Comparison of ENCODE assay signal across 11 mouse cellular contexts in the genomic region with DNA sequence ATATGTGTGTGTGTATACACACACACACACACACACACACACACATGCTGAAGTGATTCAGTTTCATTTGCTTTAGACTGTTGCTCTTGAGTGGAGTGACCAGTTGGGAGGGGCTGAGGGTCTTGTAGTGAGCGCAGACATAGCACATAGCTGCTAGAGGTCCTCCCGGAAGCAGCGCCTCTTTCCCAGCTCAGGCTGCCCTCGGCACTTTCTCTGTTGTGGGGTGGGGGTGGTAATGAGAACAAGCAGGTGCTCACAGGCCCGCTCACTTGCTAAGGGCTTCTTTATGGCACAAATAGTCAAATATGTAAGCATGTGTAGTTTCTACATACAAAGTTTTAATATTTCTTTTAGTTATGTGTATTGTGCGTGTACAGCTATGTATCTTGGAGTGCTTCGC.
DNase-seq lines count a peak whose midpoint lies in the region; ATAC-seq and TF ChIP-seq lines count a peak whose summit lies in the region.
"Had no signal": no experiment of that assay in that cellular context is flagged by ENCODE, and none has a peak within 500 bp of the region (broad histone marks: within the 10 kb centered on the region; RNA-seq: fewer than 3 reads in every experiment).

No protein-coding gene starts in this region.

- TF ChIP-seq EP300 in liver, embryonic 14.5 days (IDR thresholded peaks at IDR 0.05; ENCODE audit: low read depth) = no peak

- H3K9ac ChIP-seq in lung, embryonic 16.5 days (ENCODE audit: low read length) = no peak overlapping the region
- H3K9ac ChIP-seq in liver, embryonic 14.5 days (replicated peaks) = peak overlapping the region; percentile 70
- H3K9ac ChIP-seq in hindbrain, embryonic 16.5 days (ENCODE audit: low read depth, low read length) = no peak overlapping the region
- H3K9ac ChIP-seq: hindbrain, embryonic 13.5 days had no signal

- peak overlapping the region; percentile 79; the same call in 1 of the 2 replicates for H3K27ac ChIP-seq in heart, embryonic 10.5 days
- H3K27ac ChIP-seq in lung, embryonic 16.5 days (ENCODE audit: low read length) = peak overlapping the region; percentile 39; the same call in 1 of the 2 replicates
- peak overlapping the region; percentile 98 for H3K27ac ChIP-seq in liver, embryonic 14.5 days
- no peak overlapping the region for H3K27ac ChIP-seq in hindbrain, embryonic 16.5 days (ENCODE audit: low read depth, low read length)
- H3K27ac ChIP-seq: hindbrain, embryonic 13.5 days had no signal

- H3K9me3 ChIP-seq in heart, embryonic 10.5 days = no peaks in the 10 kb centered on the region
- H3K9me3 ChIP-seq in lung, embryonic 16.5 days (ENCODE audit: control insufficient read depth, low read length) = no peaks in the 10 kb centered on the region
- H3K9me3 ChIP-seq in liver, embryonic 14.5 days (ENCODE audit: control insufficient read depth, low read length) = no peaks in the 10 kb centered on the region
- no peaks in the 10 kb centered on the region for H3K9me3 ChIP-seq in hindbrain, embryonic 16.5 days (ENCODE audit: control insufficient read depth, low read length)
- H3K9me3 ChIP-seq: hindbrain, embryonic 13.5 days had no signal

- peak overlapping the region; percentile 18; the same call in 1 of the 2 replicates for H3K4me3 ChIP-seq in heart, embryonic 10.5 days
- no peak overlapping the region for H3K4me3 ChIP-seq in lung, embryonic 16.5 days (ENCODE audit: low read length)
- H3K4me3 ChIP-seq in lung, adult 2 months (replicated peaks; ENCODE audit: extremely low read depth, low read depth, low read length) = no peak overlapping the region
- H3K4me3 ChIP-seq in liver, embryonic 14.5 days (ENCODE audit: insufficient read depth in 1 of 2, low read depth in 2 of 2, low read length in 2 of 2) = peak overlapping the region; percentile 27 to 31; a peak in 3 of 4 replicates
- H3K4me3 ChIP-seq in hindbrain, embryonic 16.5 days (ENCODE audit: low read length) = no peak overlapping the region
- H3K4me3 ChIP-seq: hindbrain, embryonic 13.5 days had no signal

- no peak for DNase-seq in heart, embryonic 10.5 days (ENCODE audit: low spot score)
- no peak for DNase-seq in heart, postnatal 25 days (ENCODE audit: low spot score)
- DNase-seq in lung, adult 2 months = no peak
- DNase-seq in liver, embryonic 14.5 days (ENCODE audit: low read depth in 3 of 3, low spot score in 3 of 3) = no peak
- DNase-seq in thymus, postnatal 36 days = peak; percentile 53 to 68
- DNase-seq in frontal cortex, postnatal 14 days (ENCODE audit: low spot score in 2 of 2) = no peak
- DNase-seq: B cell, adult 2 months; cerebellum, postnatal 25 days had no signal

- no peak for TF ChIP-seq POLR2A in lung, adult 2 months (IDR thresholded peaks at IDR 0.05; ENCODE audit: borderline replicate concordance, extremely low read depth, low read depth, low read length)

- peaks cover 53% of the 10 kb centered on the region for H3K27me3 ChIP-seq in heart, embryonic 10.5 days (ENCODE audit: insufficient read depth, poor library complexity, severe bottlenecking)
- no peaks in the 10 kb centered on the region for H3K27me3 ChIP-seq in lung, embryonic 16.5 days (ENCODE audit: control insufficient read depth, insufficient read depth, low read depth, low read length)
- H3K27me3 ChIP-seq in liver, embryonic 14.5 days (ENCODE audit: control insufficient read depth, insufficient read depth, low read length) = no peaks in the 10 kb centered on the region
- no peaks in the 10 kb centered on the region for H3K27me3 ChIP-seq in hindbrain, embryonic 16.5 days (replicated peaks; ENCODE audit: control insufficient read depth, insufficient read depth, low read length)
- H3K27me3 ChIP-seq: hindbrain, embryonic 13.5 days had no signal

- peaks cover 54% of the 10 kb centered on the region for H3K4me1 ChIP-seq in heart, embryonic 10.5 days
- peaks cover 46% of the 10 kb centered on the region for H3K4me1 ChIP-seq in lung, embryonic 16.5 days (replicated peaks; ENCODE audit: control insufficient read depth, insufficient read depth, low read length)
- peaks cover 22% of the 10 kb centered on the region for H3K4me1 ChIP-seq in lung, adult 2 months (ENCODE audit: control insufficient read depth, insufficient read depth, low read length)
- peaks cover 60 to 68% of the 10 kb centered on the region in 2 experiments for H3K4me1 ChIP-seq in liver, embryonic 14.5 days (replicated peaks; ENCODE audit: control insufficient read depth in 2 of 2, insufficient read depth in 2 of 2, low read length in 1 of 2)
- H3K4me1 ChIP-seq in hindbrain, embryonic 16.5 days (ENCODE audit: control insufficient read depth, insufficient read depth, low read depth, low read length) = peaks cover 15% of the 10 kb centered on the region

- no peak for TF ChIP-seq CTCF in lung, adult 2 months (IDR thresholded peaks at IDR 0.05; ENCODE audit: insufficient read depth, low read length)
- TF ChIP-seq CTCF in liver, embryonic 14.5 days (IDR thresholded peaks at IDR 0.05; ENCODE audit: low read depth) = peak; percentile 17; the same call in 1 of the 2 replicates

- ATAC-seq in lung, embryonic 16.5 days (ENCODE audit: low read depth) = peak; percentile 37
- peak; percentile 62 for ATAC-seq in liver, embryonic 14.5 days (ENCODE audit: insufficient read depth)
- ATAC-seq in hindbrain, embryonic 16.5 days = no peak

- 31% methylated on average over 7 of the region's 7 CpGs for WGBS in heart, embryonic 10.5 days
- 45% methylated on average over 7 of the region's 7 CpGs for WGBS in lung, embryonic 16.5 days
- 58% methylated on average over 7 of the region's 7 CpGs for WGBS in lung, adult 2 months
- 19% methylated on average over 7 of the region's 7 CpGs for WGBS in liver, embryonic 14.5 days (ENCODE audit: insufficient replicate concordance)
- WGBS in hindbrain, embryonic 16.5 days = 84% methylated on average over 7 of the region's 7 CpGs

- intact Hi-C loops in heart, postnatal 25 days (cut with DNase I) = no loop called here

- H3K4me2 ChIP-seq in lung, embryonic 16.5 days (ENCODE audit: low read depth, low read length) = no peak overlapping the region
- peak overlapping the region; percentile 80 for H3K4me2 ChIP-seq in liver, embryonic 14.5 days (ENCODE audit: low read depth)
- no peak overlapping the region for H3K4me2 ChIP-seq in hindbrain, embryonic 16.5 days (ENCODE audit: low read length)
- H3K4me2 ChIP-seq: hindbrain, embryonic 13.5 days had no signal

- H3K36me3 ChIP-seq in heart, embryonic 10.5 days = no peaks in the 10 kb centered on the region
- H3K36me3 ChIP-seq in lung, embryonic 16.5 days (ENCODE audit: control insufficient read depth, insufficient read depth, low read length) = no peaks in the 10 kb centered on the region; the same call in 1 of the 2 replicates
- H3K36me3 ChIP-seq in liver, embryonic 14.5 days (replicated peaks; ENCODE audit: control insufficient read depth, insufficient read depth, low read depth) = no peaks in the 10 kb centered on the region
- H3K36me3 ChIP-seq in hindbrain, embryonic 16.5 days (ENCODE audit: control insufficient read depth, insufficient read depth, low read length) = no peaks in the 10 kb centered on the region
- H3K36me3 ChIP-seq: hindbrain, embryonic 13.5 days had no signal

Comparison
In these comparisons a context has a peak if more than half of its experiments do, and no peak if none do; other contexts are left out.
1. DNase-seq: peak in thymus, postnatal 36 days (2 of 2); none in heart, embryonic 10.5 days (single experiment), heart, postnatal 25 days (single experiment), lung, adult 2 months (single experiment), liver, embryonic 14.5 days (0 of 3) and frontal cortex, postnatal 14 days (0 of 2).
2. H3K4me3 ChIP-seq: peak in heart, embryonic 10.5 days (single experiment) and liver, embryonic 14.5 days (2 of 2); none in lung, embryonic 16.5 days (single experiment), lung, adult 2 months (single experiment) and hindbrain, embryonic 16.5 days (single experiment).